Mouse (Mus musculus): ENCODE data around the gene 1110032F04Rik. TPM values are rescaled to one million over a fixed set of nuclear protein-coding genes. Genes with fewer than 3 reads are reported as not detected.
"Not testable (repeated sequence)": the region's sequence is repeated elsewhere in the genome, so short reads cannot be mapped to it uniquely, and the experiment has no call there.

1110032F04Rik gene
- polyA plus RNA-seq, 1 experiment from 2014 or later = 0.65 TPM

- Histone ChIP-seq H3K4me3 (no peak overlapping the region), H3K36me3 (no peaks in the 10 kb centered on the region), H3K4me1 (no peaks in the 10 kb centered on the region), H3K27me3 (no peaks in the 10 kb centered on the region), H3K9me3 (no peaks in the 10 kb centered on the region), H3K9ac (no peak overlapping the region), H3K4me2 (no peak overlapping the region), H3K27ac (no peak overlapping the region)
- no peak for ATAC-seq (ENCODE audit: borderline replicate concordance, extremely low read depth, low FRiP score, low TSS enrichment)
- WGBS = 73% methylated on average over 1 of the region's 1 CpGs
These were observed 17.0 kb upstream of the 1110032F04Rik start for GRCm38 (mm10) chr3:68852414-68852813.

GRCm38 (mm10) chr3:68869691-68870567, 543 bp downstream of the 1110032F04Rik start:
- H3K9ac ChIP-seq = peak overlapping the region; percentile 37
- peaks cover 41% of the 10 kb centered on the region for H3K27me3 ChIP-seq
- H3K4me1 ChIP-seq = peaks cover 16% of the 10 kb centered on the region
- peak overlapping the region; percentile 56 for H3K4me3 ChIP-seq
- ATAC-seq (ENCODE audit: borderline replicate concordance, extremely low read depth, low FRiP score, low TSS enrichment) = peak; percentile 65; the same call in 1 of the 2 replicates
- H3K4me2 ChIP-seq = peak overlapping the region; percentile 98
- H3K27ac ChIP-seq = no peak overlapping the region
- WGBS = under 1% methylated on average over 86 of the region's 96 CpGs
- no peaks in the 10 kb centered on the region for H3K9me3 ChIP-seq
- no peaks in the 10 kb centered on the region for H3K36me3 ChIP-seq

- 5% methylated on average over 15 of the region's 15 CpGs for WGBS
- Histone ChIP-seq H3K4me1 (peaks cover 16% of the 10 kb centered on the region), H3K9me3 (no peaks in the 10 kb centered on the region), H3K27ac (no peak overlapping the region), H3K36me3 (no peaks in the 10 kb centered on the region), H3K27me3 (peaks cover 41% of the 10 kb centered on the region), H3K4me2 (peak overlapping the region; percentile 98), H3K4me3 (peak overlapping the region; percentile 56), H3K9ac (no peak overlapping the region)
- ATAC-seq (ENCODE audit: borderline replicate concordance, extremely low read depth, low FRiP score, low TSS enrichment) = no peak
These were observed 1.2 kb downstream of the 1110032F04Rik start for GRCm38 (mm10) chr3:68870568-68870950.

- H3K4me1 ChIP-seq = peaks cover 12% of the 10 kb centered on the region
- no peak overlapping the region for H3K27ac ChIP-seq
- H3K4me2 ChIP-seq = no peak overlapping the region
- no peak overlapping the region for H3K4me3 ChIP-seq
- 88% methylated on average over 2 of the region's 2 CpGs for WGBS
- H3K36me3 ChIP-seq = no peaks in the 10 kb centered on the region
- no peaks in the 10 kb centered on the region for H3K9me3 ChIP-seq
- H3K9ac ChIP-seq = no peak overlapping the region
- H3K27me3 ChIP-seq = peaks cover 23% of the 10 kb centered on the region
- ATAC-seq (ENCODE audit: borderline replicate concordance, extremely low read depth, low FRiP score, low TSS enrichment) = no peak
These were observed 4.7 kb downstream of the 1110032F04Rik start for GRCm38 (mm10) chr3:68874079-68874478.

- ATAC-seq (ENCODE audit: borderline replicate concordance, extremely low read depth, low FRiP score, low TSS enrichment) = no peak
These were observed 17.5 kb downstream of the 1110032F04Rik start for GRCm38 (mm10) chr3:68886845-68887244.

GRCm38 (mm10) chr3:68895426-68895825, 26.0 kb downstream of the 1110032F04Rik start:
- peaks cover 4% of the 10 kb centered on the region; the same call in 1 of the 2 replicates for H3K36me3 ChIP-seq
- no peak overlapping the region for H3K4me3 ChIP-seq
- no peak overlapping the region for H3K4me2 ChIP-seq
- H3K27me3 ChIP-seq = no peaks in the 10 kb centered on the region
- no peak for ATAC-seq (ENCODE audit: borderline replicate concordance, extremely low read depth, low FRiP score, low TSS enrichment)
- H3K27ac ChIP-seq = no peak overlapping the region
- WGBS = 47% methylated on average over 4 of the region's 4 CpGs
- no peaks in the 10 kb centered on the region for H3K4me1 ChIP-seq
- H3K9ac ChIP-seq = no peak overlapping the region
- no peaks in the 10 kb centered on the region for H3K9me3 ChIP-seq

More at GRCm38 (mm10) chr3:68886845-68887244, 17.5 kb downstream of the 1110032F04Rik start:
- H3K9ac ChIP-seq = no peak overlapping the region
- H3K27ac ChIP-seq = no peak overlapping the region
- no peaks in the 10 kb centered on the region for H3K27me3 ChIP-seq
- no peak overlapping the region for H3K4me2 ChIP-seq
- no peaks in the 10 kb centered on the region for H3K36me3 ChIP-seq
- no peaks in the 10 kb centered on the region for H3K4me1 ChIP-seq
- H3K9me3 ChIP-seq = no peaks in the 10 kb centered on the region
- 87% methylated on average over 5 of the region's 5 CpGs for WGBS
- H3K4me3 ChIP-seq = no peak overlapping the region

- H3K36me3 ChIP-seq = peaks cover 4% of the 10 kb centered on the region; the same call in 1 of the 2 replicates
- H3K9ac ChIP-seq = no peak overlapping the region
- H3K4me3 ChIP-seq = no peak overlapping the region
- no peak for ATAC-seq (ENCODE audit: borderline replicate concordance, extremely low read depth, low FRiP score, low TSS enrichment)
- no peak overlapping the region for H3K27ac ChIP-seq
- H3K27me3 ChIP-seq = no peaks in the 10 kb centered on the region
- whole genome bisulfite sequencing = 84% methylated on average over 5 of the region's 5 CpGs
- H3K4me2 ChIP-seq = no peak overlapping the region
- H3K4me1 ChIP-seq = no peaks in the 10 kb centered on the region
- no peaks in the 10 kb centered on the region for H3K9me3 ChIP-seq
These were observed 27.8 kb downstream of the 1110032F04Rik start for GRCm38 (mm10) chr3:68897154-68897553.

- H3K4me2 ChIP-seq; H3K4me3 ChIP-seq; H3K27me3 ChIP-seq; H3K4me1 ChIP-seq; H3K36me3 ChIP-seq; H3K27ac ChIP-seq; H3K9ac ChIP-seq; H3K9me3 ChIP-seq; ATAC-seq (ENCODE audit: borderline replicate concordance, extremely low read depth, low FRiP score, low TSS enrichment): not testable (repeated sequence)
- 91% methylated on average over 20 of the region's 20 CpGs for WGBS
These were observed 33.2 kb downstream of the 1110032F04Rik start for GRCm38 (mm10) chr3:68902636-68903035.

- no peaks in the 10 kb centered on the region for H3K36me3 ChIP-seq
- H3K4me3 ChIP-seq = no peak overlapping the region
- H3K27ac ChIP-seq = no peak overlapping the region
- H3K9ac ChIP-seq = no peak overlapping the region
- no peaks in the 10 kb centered on the region for H3K4me1 ChIP-seq
- ATAC-seq (ENCODE audit: borderline replicate concordance, extremely low read depth, low FRiP score, low TSS enrichment) = no peak
- H3K4me2 ChIP-seq = no peak overlapping the region
- H3K27me3 ChIP-seq = no peaks in the 10 kb centered on the region
- H3K9me3 ChIP-seq = no peaks in the 10 kb centered on the region
- 50% methylated on average over 2 of the region's 2 CpGs for WGBS
These were observed 35.8 kb downstream of the 1110032F04Rik start for GRCm38 (mm10) chr3:68904902-68905778.

- no peak overlapping the region for H3K9ac ChIP-seq
- no peaks in the 10 kb centered on the region for H3K27me3 ChIP-seq
- H3K4me1 ChIP-seq = no peaks in the 10 kb centered on the region
- H3K27ac ChIP-seq = no peak overlapping the region
- no peak overlapping the region for H3K4me2 ChIP-seq
- no peaks in the 10 kb centered on the region for H3K9me3 ChIP-seq
- no peak overlapping the region for H3K4me3 ChIP-seq
- no peak for ATAC-seq (ENCODE audit: borderline replicate concordance, extremely low read depth, low FRiP score, low TSS enrichment)
- WGBS = 83% methylated on average over 4 of the region's 4 CpGs
- no peaks in the 10 kb centered on the region for H3K36me3 ChIP-seq
These were observed 38.1 kb downstream of the 1110032F04Rik start for GRCm38 (mm10) chr3:68907509-68907908.
